Mouse (Mus musculus) embryonic stem cell, embryonic (primary cell): ENCODE data around the gene Add3.

ENCODE experiments used
- CTCF ChIA-PET, 4 experiments: fragments of 300-600 bp in 2 of 4; fragments of 350-600 bp in 2 of 4; sonication (Branson Sonifier 250); formaldehyde crosslinking; loops; one replicate each; lab custom pipeline; 2022; ENCODE audit warnings: inconsistent platforms in 2 of 4; lab: Charles Lee
- POLR2A ChIA-PET, 4 experiments: fragments of 300-600 bp in 2 of 4; fragments of 350-600 bp in 2 of 4; sonication (Branson Sonifier 250); formaldehyde crosslinking; loops; one replicate each; lab custom pipeline; 2022; ENCODE audit warnings: antibody characterized with exemption in 4 of 4, inconsistent platforms in 1 of 4; lab: Charles Lee

Add3 gene

DNA sequence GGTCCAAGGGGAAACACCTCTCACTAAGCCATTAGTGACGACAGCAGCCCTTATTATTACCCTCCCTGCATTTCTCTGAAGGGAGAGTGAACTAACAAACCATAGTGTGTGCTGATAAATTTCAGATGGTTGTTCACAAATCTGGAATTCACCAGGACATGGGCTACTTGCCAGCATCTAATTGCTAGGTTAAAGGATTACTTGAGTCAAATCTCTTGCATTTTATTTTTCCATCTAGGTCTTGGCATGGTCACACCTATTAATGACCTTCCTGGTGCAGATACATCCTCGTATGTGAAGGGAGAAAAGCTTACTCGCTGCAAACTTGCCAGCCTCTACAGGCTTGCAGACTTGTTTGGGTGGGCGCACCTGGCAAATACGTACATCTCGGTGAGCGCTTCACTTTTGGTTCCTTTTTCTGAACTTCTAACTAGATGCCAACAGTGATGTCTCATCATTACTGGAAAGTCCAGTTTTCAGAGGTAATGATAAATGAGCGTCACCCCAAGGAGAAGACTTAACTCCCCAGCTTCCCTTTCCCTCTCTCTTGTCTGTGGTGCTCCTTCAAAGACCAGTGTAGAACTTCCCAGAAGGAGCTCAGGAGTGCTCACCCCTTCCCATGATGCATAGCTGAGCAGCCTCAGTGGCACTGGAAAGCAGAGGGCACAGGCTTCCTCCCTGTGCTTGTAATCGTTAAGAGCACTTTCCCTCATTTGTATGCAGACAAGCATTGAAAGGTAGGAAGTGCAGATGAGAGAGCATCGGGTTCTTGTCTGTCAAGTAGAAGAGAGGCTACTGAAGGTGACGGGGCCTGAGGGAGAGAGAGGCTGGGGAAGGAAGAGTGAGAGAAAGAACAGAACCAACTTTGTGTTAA, 90.9 kb downstream of the Add3 start:
- ChIA-PET POLR2A (interaction anchor here in 3 of 4 experiments (0.5 to 1.3 kb wide), 3 partner anchors 145 to 369 kb away, joined by 3 to 11 read pairs (median 3); no protein-coding TSS in a partner anchor), CTCF (interaction anchor here in 3 of 4 experiments (0.6 to 0.8 kb wide), 4 partner anchors 17 to 166 kb away, joined by 3 to 6 read pairs (median 3); no protein-coding TSS in a partner anchor)

DNA sequence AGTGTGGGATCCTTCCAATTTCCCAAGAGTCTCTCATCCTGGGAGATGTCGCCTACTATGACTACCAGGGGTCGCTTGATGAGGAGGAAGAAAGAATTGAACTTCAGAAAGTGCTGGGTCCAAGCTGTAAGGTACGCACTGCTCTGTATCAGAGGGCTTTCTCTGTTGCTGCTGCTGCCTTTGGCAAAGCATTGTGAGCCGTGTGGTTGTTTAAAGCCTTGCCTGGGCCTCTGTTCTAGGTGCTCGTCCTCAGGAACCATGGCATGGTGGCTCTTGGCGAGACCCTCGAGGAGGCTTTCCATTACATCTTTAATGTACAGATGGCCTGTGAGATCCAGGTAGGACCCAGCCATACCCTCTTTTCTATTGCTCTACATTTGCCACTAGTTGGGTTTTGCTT, 93.3 kb downstream of the Add3 start:
- CTCF ChIA-PET = interaction anchor here in 1 of 4 experiments (0.7 kb wide), 1 partner anchor 55 kb away, joined by 3 read pairs; no protein-coding TSS in a partner anchor
- POLR2A ChIA-PET = interaction anchor here in 1 of 4 experiments (1.0 kb wide), 1 partner anchor 143 kb away, joined by 3 read pairs; no protein-coding TSS in a partner anchor

DNA sequence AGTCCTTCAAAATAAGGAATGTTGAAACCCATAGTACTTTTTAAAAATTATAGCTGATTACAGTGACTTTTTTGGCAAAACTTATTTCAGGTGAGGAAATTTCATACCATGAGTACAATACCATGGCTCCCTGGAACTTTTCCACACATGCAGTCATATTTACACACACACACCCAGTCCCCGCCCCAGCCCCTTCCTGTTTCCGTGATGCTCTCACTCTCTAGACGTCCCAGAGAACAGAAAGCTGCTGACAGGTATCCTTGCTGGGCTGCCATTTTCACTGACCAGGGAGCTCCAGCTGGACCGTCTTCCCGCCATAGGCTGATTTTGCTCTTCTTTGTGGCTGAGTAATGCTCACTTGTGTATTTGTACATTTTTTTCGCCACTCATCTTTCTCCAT, 101.6 kb downstream of the Add3 start:
- CTCF ChIA-PET = interaction anchor here in 1 of 4 experiments (0.9 kb wide), 1 partner anchor 234 kb away, joined by 3 read pairs; no protein-coding TSS in a partner anchor
- POLR2A ChIA-PET = interaction anchor here in 1 of 4 experiments (1.4 kb wide), 1 partner anchor 67 kb away, joined by 3 read pairs; no protein-coding TSS in a partner anchor

DNA sequence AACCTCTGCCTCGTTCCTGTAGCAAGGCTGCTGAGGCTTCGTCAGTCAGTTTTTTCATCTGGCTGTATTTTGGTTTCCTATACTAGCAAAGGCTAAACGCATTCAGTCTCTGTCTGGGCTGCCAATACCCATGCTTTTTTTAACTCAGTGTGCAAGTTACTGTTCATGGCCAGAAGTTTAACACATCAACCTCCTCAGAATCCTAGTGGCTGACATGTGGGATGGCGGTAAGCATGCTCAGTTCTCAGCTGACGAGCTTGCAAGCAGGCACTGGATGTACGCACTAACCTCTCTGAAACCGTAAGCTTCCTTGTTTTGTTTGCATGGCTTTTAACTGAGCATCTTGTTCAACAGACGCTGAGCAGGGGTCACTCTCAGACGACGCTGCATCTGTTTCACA, 103.7 kb downstream of the Add3 start:
- CTCF ChIA-PET = interaction anchor here in 1 of 4 experiments (1.0 kb wide), 1 partner anchor 126 kb away, joined by 3 read pairs; no protein-coding TSS in a partner anchor
- POLR2A ChIA-PET = interaction anchor here in 2 of 4 experiments (0.7 to 1.4 kb wide), 3 partner anchors 10 to 148 kb away, joined by 3 read pairs; no protein-coding TSS in a partner anchor

DNA sequence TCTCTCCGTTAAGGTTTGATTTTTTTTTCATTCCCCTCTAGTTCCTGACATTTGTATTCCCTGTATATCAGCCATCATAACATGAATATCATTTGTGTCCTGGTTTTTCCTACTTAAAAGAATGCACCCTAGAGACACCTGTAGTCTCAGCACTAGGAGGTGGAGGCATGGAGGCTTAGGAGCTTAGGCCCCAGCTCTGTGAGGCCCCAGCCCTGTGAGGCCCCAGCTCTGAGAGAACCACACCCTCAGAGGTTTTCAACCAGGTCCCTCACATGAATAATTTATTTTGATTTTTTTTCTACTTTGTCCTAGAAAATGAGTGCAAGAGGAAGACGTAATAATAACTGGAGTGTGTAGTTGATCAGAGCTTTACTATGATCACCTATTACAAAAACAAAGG, 107.3 kb downstream of the Add3 start:
- ChIA-PET CTCF (interaction anchor here (0.6 to 3.3 kb wide), 38 partner anchors 8 to 1937 kb away, joined by 3 to 32 read pairs (median 3); partner anchors contain the start of gene Mxi1 (in 2 of the 4)), POLR2A (interaction anchor here in 3 of 4 experiments (0.6 to 1.6 kb wide), 15 partner anchors 8 to 281 kb away, joined by 3 to 8 read pairs (median 3); partner anchors contain the start of genes Dusp5 (in 1 of the 3) and Mxi1 (in 1 of the 3))

DNA sequence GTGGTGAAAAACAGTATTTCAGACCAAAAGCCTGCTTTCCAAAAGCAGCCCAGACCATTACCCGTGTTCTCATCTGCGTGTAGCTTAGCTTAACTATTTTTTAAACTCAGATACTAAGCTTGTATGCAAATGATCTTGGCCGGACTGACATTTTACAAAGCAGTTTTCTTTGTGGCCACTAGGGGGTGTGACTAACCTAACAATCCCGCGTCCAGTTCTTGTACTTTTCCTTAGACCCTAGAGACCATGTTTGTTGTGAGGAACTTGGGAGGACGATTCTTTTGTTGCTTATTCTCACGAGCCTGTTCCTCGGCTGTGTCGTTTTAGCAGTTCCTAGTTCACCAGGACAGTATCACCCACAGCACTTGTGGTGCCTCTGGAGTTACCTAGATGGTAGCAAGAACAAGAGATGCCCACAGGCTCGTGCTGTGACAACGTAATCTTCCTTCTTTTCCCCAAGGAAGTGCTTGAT, 107.8 kb downstream of the Add3 start:
- CTCF ChIA-PET = interaction anchor here (0.6 to 3.3 kb wide), 37 partner anchors 9 to 1937 kb away, joined by 3 to 32 read pairs (median 3); partner anchors contain the start of gene Mxi1 (in 2 of the 4)

DNA sequence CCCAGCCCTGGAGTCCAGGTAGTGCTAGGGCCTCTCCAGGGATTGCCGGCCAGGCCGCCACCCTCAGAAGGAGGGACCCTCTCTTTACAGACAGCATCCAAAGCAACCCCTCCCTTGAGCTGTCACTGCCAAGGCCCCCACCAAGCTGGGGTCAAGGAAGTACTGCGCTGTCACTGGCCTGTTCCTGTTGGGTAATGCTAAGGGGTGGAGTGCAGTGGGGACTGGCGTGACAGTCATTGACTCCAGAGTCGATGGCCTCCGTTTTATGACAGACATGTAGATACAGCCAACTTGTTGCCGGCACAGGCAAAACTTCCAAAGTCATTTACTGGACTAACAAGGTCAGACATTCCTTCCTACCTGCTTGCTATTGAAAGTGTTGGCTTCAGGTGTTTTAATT, 110.8 kb downstream of the Add3 start:
- CTCF ChIA-PET = interaction anchor here in 1 of 4 experiments (0.6 kb wide), 1 partner anchor 9 kb away, joined by 3 read pairs; no protein-coding TSS in a partner anchor
- POLR2A ChIA-PET = interaction anchor here in 1 of 4 experiments (1.2 to 1.5 kb wide), 2 partner anchors 30 to 63 kb away, joined by 3 to 4 read pairs; no protein-coding TSS in a partner anchor

More for the DNA sequence above, 107.8 kb downstream of the Add3 start:
- POLR2A ChIA-PET = interaction anchor here in 3 of 4 experiments (0.6 to 1.6 kb wide), 15 partner anchors 8 to 281 kb away, joined by 3 to 8 read pairs (median 3); partner anchors contain the start of genes Dusp5 (in 1 of the 3) and Mxi1 (in 1 of the 3)

DNA sequence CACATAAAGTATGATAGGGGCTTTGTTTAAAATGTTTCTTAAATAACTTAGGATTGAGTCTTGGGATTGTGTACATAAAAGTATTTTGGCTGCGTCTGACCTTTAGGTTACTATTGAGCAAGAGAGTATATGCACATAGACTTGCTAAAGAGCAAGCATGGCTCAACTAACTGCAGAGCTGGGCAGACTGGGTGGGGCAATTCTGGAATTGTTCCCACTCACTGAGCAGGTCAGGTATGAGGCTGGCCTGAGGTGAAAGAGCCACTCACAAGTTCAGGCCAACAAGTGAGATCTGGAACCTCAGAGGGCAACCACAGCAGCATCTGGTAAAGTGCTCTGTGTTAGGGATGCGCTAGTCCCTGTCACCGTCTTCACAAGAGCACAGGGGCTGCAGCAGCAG, 111.4 kb downstream of the Add3 start:
- ChIA-PET CTCF (interaction anchor here in 3 of 4 experiments (0.6 to 0.8 kb wide), 3 partner anchors 118 to 146 kb away, joined by 3 to 5 read pairs (median 4); no protein-coding TSS in a partner anchor), POLR2A (interaction anchor here in 3 of 4 experiments (0.6 to 1.5 kb wide), 8 partner anchors 12 to 380 kb away, joined by 3 to 4 read pairs (median 3); no protein-coding TSS in a partner anchor)

DNA sequence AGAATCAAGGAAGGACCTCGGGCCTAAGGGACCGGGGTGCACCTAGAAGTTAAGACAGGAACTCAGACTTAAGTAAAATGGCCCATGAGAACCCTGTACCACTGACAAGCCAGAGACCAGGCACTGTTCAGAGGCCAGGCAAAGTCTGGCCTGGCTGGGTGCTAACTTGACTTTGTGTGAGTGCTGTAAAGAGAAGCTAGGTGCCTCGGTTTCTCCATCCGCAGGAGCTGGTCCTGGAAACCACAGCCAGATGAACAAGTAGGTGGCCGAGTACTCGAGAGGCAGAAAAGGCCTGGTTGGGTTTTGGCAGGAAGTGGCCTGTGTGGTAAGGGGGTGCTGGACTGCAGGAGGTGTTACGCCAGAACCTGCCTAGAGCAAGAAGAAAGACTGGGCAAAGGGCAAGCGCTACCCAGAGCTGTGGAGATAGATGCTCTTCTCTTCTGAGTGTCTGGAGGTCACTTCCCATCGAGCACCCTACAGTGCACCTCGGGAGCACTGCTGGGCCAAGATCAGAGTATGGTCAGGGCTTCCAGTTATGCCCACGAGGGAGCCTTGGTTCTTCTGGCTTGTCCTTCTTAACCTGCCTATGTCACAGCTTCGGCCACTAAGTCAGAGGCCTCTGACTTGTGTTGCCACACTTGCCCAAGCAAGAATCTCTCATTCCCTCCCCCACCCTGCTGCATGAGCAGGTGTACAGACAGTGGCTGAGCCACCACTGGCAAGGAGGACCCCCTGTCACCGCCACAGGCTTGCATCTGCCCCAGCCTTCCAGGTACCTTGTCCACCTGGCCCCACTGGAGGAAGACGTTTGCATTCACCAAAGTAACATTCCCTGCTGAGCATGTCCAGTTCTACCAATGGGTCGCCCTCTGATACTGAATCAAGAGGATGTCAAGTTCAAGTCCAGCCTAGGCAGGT, 112.1 kb downstream of the Add3 start:
- CTCF ChIA-PET = interaction anchor here in 3 of 4 experiments (0.6 to 0.8 kb wide), 3 partner anchors 117 to 147 kb away, joined by 3 to 5 read pairs (median 4); no protein-coding TSS in a partner anchor
- POLR2A ChIA-PET = interaction anchor here in 3 of 4 experiments (0.6 to 1.6 kb wide), 11 partner anchors 11 to 380 kb away, joined by 3 to 4 read pairs (median 3); no protein-coding TSS in a partner anchor

DNA sequence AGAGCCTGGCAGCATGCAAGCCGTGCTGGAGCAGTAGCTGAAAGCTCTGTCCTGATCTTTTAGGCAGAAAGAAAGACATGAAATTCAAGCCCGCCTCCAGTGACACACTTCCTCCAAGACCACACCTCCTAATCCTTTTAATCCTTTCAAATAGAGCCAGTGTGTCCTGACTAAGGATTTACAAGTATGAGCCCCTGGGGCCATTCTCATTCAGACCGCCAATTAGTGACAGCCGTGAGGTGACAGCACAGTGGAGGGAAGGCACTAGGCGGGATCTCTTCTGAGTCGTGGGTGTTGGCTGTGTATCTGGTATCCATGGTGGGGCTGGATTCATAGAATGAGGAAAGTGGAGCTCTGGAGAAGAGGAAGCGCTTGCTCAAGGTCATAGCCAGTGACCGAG, 116.1 kb downstream of the Add3 start:
- POLR2A ChIA-PET = interaction anchor here in 3 of 4 experiments (0.6 to 1.9 kb wide), 8 partner anchors 9 to 299 kb away, joined by 3 to 7 read pairs (median 4); no protein-coding TSS in a partner anchor
- CTCF ChIA-PET = interaction anchor here in 1 of 4 experiments (0.5 kb wide), 1 partner anchor 71 kb away, joined by 3 read pairs; no protein-coding TSS in a partner anchor

DNA sequence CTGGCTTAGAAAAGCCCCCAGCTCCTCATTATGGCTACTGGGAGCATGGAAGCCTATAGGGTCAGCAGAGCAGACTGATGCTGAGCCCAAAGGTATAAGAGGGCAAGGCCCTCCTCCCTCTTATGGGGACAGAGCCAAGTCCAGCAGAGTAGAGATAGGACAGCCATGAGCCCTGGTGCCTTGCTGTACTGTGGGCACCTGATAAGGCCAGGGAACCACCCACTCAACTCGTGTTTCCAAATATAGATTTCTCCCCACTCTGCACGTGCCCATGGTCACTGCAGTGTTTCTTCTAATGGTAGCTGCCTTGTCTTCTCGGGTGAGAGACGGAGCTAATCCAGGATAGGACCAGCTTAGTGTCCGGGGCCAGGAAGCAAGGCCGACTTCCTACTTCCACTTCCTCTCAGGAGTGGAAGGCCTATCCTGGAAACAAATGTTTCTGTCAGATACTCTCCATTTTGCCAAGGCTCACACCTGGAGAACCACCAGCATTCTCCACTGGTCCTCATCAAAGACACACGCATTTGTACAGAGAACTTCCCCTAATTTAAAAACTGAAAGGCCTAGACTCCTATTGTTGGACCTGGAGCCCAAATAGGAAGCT, 116.8 kb downstream of the Add3 start:
- CTCF ChIA-PET = interaction anchor here in 1 of 4 experiments (0.5 to 0.6 kb wide), 2 partner anchors 9 to 72 kb away, joined by 3 to 5 read pairs; no protein-coding TSS in a partner anchor
- POLR2A ChIA-PET = interaction anchor here in 3 of 4 experiments (0.6 to 1.9 kb wide), 6 partner anchors 27 to 104 kb away, joined by 3 to 7 read pairs (median 4); no protein-coding TSS in a partner anchor

DNA sequence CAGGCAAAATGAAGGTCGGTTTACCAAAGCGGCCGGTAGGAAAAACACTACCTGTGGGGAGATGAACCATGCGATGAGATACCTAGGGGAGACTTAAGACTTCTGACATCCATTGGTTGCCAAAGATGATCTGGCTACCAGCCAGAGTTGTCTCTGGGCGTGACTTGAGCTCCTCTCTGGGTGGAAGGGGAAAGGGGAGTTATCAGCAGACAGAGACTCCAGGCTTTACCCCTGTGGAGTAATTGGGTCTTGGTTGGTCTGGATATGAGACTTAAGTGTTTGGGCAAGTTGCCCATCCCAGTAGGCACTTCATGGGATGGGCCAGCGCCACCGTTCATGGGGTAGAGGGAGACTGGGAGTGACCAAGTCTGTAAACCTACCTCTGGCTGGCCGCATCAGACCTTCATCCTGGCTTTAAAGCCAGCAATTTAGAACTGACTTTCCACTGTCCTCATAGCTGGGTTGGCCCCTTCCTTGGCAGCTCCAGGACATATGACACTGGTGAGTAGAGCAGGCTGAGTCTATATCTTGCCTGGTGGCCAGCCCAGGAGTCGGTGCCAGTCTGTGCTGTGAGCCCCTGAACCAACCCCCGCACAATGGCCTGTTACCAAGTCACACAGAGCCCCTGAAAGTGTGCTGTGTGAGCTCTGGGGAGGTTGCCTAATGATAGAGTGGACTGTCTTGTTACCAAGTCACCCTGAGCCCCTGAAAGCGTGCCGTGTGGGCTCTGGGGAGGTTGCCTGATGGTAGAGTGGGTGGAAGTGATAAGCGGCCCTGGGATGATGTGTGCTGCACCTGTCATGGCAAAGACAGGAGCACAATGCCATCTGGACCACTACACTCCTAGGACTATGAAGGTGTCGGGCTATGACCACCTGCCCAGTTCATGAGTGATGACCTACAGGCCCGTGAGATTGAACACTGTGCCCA, 117.7 kb downstream of the Add3 start:
- ChIA-PET POLR2A (interaction anchor here in 2 of 4 experiments (0.6 to 1.9 kb wide), 5 partner anchors 26 to 93 kb away, joined by 3 to 7 read pairs (median 3); no protein-coding TSS in a partner anchor), CTCF (interaction anchor here in 1 of 4 experiments (0.6 kb wide), 1 partner anchor 10 kb away, joined by 5 read pairs; no protein-coding TSS in a partner anchor)

DNA sequence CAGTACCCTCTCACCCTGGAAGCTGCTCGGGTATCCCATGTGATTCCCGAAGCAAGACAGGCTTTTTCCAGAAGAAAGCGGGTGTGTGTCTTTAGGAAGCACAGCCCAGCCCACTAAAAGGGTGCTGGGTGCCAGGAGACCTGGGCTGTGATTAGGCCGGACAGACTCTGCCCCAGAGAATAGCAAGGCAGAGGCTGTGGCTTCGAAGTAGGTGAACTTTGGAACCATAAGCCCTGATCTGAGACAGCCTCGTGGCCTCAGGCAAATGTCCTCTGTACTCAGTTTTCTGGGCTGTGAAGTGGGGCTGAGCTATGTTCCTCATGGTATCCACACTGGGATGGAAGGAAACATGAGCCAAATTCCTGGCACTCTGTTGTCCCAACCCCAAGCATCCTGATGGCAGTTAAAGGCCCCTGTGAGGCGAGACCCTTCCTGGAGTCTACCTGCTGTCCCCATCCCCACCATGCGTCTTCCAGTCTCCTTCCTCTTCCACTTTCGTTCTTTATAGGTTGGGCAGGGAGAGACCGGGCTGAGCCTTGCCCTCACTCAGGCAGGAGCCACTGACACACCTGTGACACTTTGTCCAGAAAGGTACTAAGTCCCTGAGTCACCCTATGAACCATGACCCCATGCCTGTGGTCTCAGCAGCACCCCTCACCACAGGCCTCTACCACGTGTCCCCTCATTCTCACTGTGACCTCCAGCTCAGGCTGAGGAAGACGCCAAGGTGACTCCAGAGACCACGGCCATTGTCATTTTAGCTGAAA, 118.7 kb downstream of the Add3 start:
- POLR2A ChIA-PET = interaction anchor here in 3 of 4 experiments (0.6 to 1.8 kb wide), 8 partner anchors 10 to 183 kb away, joined by 3 to 9 read pairs (median 4); no protein-coding TSS in a partner anchor

DNA sequence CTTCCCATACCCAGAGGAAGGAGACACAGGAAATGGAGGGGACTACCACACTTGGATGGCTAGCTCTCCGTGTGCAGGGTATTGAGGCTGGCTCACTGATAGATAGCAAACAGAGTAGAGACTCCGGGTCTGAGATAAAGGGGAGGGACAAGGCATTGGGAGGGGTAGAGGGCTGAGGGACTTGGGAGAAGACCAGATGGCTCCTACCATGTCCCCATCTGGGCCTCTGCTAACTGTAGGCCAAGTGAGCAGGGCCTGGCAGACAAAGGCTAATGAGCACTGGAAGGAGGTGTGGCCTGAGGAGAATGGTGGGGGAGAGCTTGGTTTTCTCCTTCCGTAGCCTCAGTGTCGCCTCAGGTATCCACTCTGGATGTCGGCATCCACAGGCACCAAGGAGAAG, 119.3 kb downstream of the Add3 start:
- CTCF ChIA-PET = interaction anchor here in 3 of 4 experiments (0.7 to 0.9 kb wide), 5 partner anchors 9 to 251 kb away, joined by 3 to 6 read pairs (median 4); no protein-coding TSS in a partner anchor

More for the DNA sequence above, 118.7 kb downstream of the Add3 start:
- CTCF ChIA-PET = interaction anchor here in 1 of 4 experiments (0.7 kb wide), 1 partner anchor 8 kb away, joined by 3 read pairs; no protein-coding TSS in a partner anchor

More for the DNA sequence above, 119.3 kb downstream of the Add3 start:
- POLR2A ChIA-PET = interaction anchor here (0.6 to 1.8 kb wide), 10 partner anchors 9 to 226 kb away, joined by 3 to 9 read pairs (median 4); no protein-coding TSS in a partner anchor
